Mouse (Mus musculus) stomach, embryonic 15.5 days (tissue): Measurements from ENCODE around the gene Gal. TPM values are rescaled to one million over a fixed set of nuclear protein-coding genes. Genes with fewer than 3 reads are reported as not detected.

Experiments
- ATAC-seq: fragments of 200-750 bp; cut with Nextera tagmentation; 2 replicates; pipeline ENCODE4 v1.8.0; 2017; ENCODE audit warnings: low read depth, moderate number of reproducible peaks, moderate TSS enrichment; ENCODE audit not compliant: insufficient read depth, low FRiP score
- H3K27ac ChIP-seq: fragments of 300-500 bp; sonication (generic); 2 replicates; pipeline ENCODE4 v1.5.1; 2015; ENCODE audit warnings: mild to moderate bottlenecking, inconsistent platforms
- H3K27me3 ChIP-seq: fragments of 300-500 bp; sonication (generic); replicated peaks from 2 replicates; pipeline ENCODE4 v1.6.1; 2015; ENCODE audit warnings: inconsistent platforms
- H3K36me3 ChIP-seq: fragments of 300-500 bp; sonication (generic); 2 replicates; pipeline ENCODE4 v1.6.1; 2015; ENCODE audit warnings: inconsistent platforms
- H3K4me1 ChIP-seq: fragments of 300-500 bp; sonication (generic); 2 replicates; pipeline ENCODE4 v1.6.1; 2015; ENCODE audit warnings: inconsistent platforms
- H3K4me2 ChIP-seq: fragments of 300-500 bp; sonication (generic); 2 replicates; pipeline ENCODE4 v1.6.1; 2015; ENCODE audit warnings: mild to moderate bottlenecking, inconsistent platforms
- H3K4me3 ChIP-seq: fragments of 300-500 bp; sonication (generic); replicated peaks from 2 replicates; pipeline ENCODE4 v1.5.1; 2015; ENCODE audit warnings: inconsistent platforms
- H3K9ac ChIP-seq: fragments of 300-500 bp; sonication (generic); 2 replicates; pipeline ENCODE4 v1.6.1; 2015; ENCODE audit warnings: inconsistent platforms
- H3K9me3 ChIP-seq: fragments of 300-500 bp; sonication (generic); 2 replicates; pipeline ENCODE4 v1.6.1; 2016; ENCODE audit warnings: inconsistent platforms
- WGBS: fragments of 180-500 bp; shearing (Covaris S2); methylation state at CpG from one replicate; pipeline ENCODE4 v1.1.7; 2015; 5-methylcytosine and 5-hydroxymethylcytosine counted together
- polyA plus RNA-seq: library from polyadenylated mRNA; unstranded; fragments of >200 nt; fragmentation: Nextera tagmentation; extraction: Ambion mirVana; gene quantifications from 2 replicates; pipeline ENCODE4 v1.2.1, GENCODE M21; 2015

Gene Gal
- polyA plus RNA-seq, 1 experiment from 2014 or later, result 13.2 TPM

GRCm38 (mm10) chr19:3405531-3406281 is 8.6 kb downstream of the Gal start:
- Histone ChIP-seq H3K4me1 (no peaks in the 10 kb centered on the region), H3K27me3 (no peaks in the 10 kb centered on the region), H3K4me2 (no peak overlapping the region), H3K4me3 (no peak overlapping the region), H3K27ac (no peak overlapping the region), H3K9ac (no peak overlapping the region), H3K9me3 (no peaks in the 10 kb centered on the region), H3K36me3 (no peaks in the 10 kb centered on the region)
- WGBS, result 59% methylated on average over 1 of the region's 1 CpGs
- no peak for ATAC-seq

DNA sequence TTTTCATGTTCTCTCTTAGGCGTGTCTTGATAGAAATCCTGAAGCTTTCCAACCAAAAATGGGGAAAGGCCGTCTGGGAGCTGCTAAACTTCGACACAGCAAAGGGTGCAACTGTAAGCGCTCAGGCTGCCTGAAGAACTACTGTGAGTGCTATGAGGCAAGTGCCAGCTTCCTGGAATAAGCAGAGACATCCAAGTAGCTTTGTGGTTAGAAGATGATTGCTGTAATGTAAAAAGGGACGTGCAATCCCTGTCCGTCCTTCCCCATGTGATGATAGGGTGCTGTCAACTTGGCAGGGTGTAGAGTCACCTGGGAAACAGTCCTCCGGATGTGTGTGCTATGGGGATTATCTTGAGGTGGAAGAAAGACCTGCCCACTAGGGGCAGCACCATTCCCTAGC is 10.3 kb downstream of the Gal start:
- H3K27ac ChIP-seq, result no peak overlapping the region
- no peaks in the 10 kb centered on the region for H3K27me3 ChIP-seq
- ATAC-seq, result no peak
- H3K4me3 ChIP-seq, result no peak overlapping the region
- no peak overlapping the region for H3K4me2 ChIP-seq
- H3K9me3 ChIP-seq, result no peaks in the 10 kb centered on the region
- H3K4me1 ChIP-seq, result no peaks in the 10 kb centered on the region
- H3K9ac ChIP-seq, result no peak overlapping the region
- H3K36me3 ChIP-seq, result no peaks in the 10 kb centered on the region
- WGBS, result 82% methylated on average over 7 of the region's 7 CpGs

DNA sequence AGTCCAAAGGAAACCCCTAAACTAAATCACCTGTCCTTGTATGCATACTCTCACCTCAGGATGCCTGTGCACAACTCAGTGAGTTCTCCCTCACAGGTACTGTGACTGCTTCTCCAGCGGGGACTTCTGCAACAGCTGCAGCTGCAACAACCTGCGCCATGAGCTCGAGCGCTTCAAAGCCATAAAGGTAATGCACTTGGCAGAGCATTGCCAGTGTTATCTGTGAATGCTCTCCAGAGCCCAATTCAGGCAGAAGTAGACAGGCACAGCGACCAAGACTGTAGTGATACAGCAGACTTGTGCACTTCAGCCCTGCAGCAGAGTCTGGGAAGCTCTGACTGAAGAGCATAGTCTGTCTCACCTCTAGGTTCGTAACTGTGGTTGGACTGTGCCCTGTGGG is 12.0 kb downstream of the Gal start:
- Histone ChIP-seq H3K9ac (no peak overlapping the region), H3K4me3 (no peak overlapping the region), H3K27me3 (no peaks in the 10 kb centered on the region), H3K4me1 (no peaks in the 10 kb centered on the region), H3K4me2 (no peak overlapping the region), H3K27ac (no peak overlapping the region), H3K36me3 (no peaks in the 10 kb centered on the region), H3K9me3 (no peaks in the 10 kb centered on the region)
- 78% methylated on average over 6 of the region's 6 CpGs for WGBS
- ATAC-seq, result no peak

- no peaks in the 10 kb centered on the region for H3K4me1 ChIP-seq
- 53% methylated on average over 7 of the region's 7 CpGs for WGBS
- no peaks in the 10 kb centered on the region for H3K27me3 ChIP-seq
- H3K36me3 ChIP-seq, result no peaks in the 10 kb centered on the region
- no peak overlapping the region for H3K27ac ChIP-seq
- H3K4me3 ChIP-seq, result no peak overlapping the region
- H3K9ac ChIP-seq, result no peak overlapping the region
- no peak for ATAC-seq
- H3K9me3 ChIP-seq, result no peaks in the 10 kb centered on the region
- H3K4me2 ChIP-seq, result no peak overlapping the region
These were observed 12.4 kb downstream of the Gal start for GRCm38 (mm10) chr19:3401943-3402342.

DNA sequence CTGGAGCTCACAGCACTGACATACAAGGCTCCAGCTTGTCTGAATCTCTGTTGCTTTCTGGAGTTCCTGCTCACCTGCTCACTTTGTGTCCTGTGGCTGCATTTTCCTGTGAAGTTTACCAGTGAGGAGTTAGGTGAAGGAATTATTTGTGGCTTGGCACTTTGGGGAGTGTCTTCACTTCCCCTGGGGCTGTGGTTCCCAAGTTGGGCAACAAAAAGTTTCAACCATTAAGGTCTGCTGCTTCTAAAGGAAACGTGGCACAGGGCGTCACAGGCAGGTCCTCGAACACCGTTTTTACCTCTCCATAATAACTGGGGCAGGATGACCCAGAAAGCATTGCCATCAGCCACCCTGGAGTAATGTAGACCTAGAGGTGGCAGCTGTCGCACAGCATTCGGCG is 12.8 kb downstream of the Gal start:
- H3K4me1 ChIP-seq, result no peaks in the 10 kb centered on the region
- no peak overlapping the region for H3K4me2 ChIP-seq
- WGBS, result 87% methylated on average over 7 of the region's 7 CpGs
- H3K27me3 ChIP-seq, result no peaks in the 10 kb centered on the region
- ATAC-seq, result no peak
- H3K9ac ChIP-seq, result no peak overlapping the region
- no peaks in the 10 kb centered on the region for H3K36me3 ChIP-seq
- H3K9me3 ChIP-seq, result no peaks in the 10 kb centered on the region
- no peak overlapping the region for H3K27ac ChIP-seq
- no peak overlapping the region for H3K4me3 ChIP-seq

GRCm38 (mm10) chr19:3400057-3400456 is 14.3 kb downstream of the Gal start:
- H3K4me1 ChIP-seq, result no peaks in the 10 kb centered on the region
- H3K4me3 ChIP-seq, result no peak overlapping the region
- H3K27me3 ChIP-seq, result no peaks in the 10 kb centered on the region
- H3K9ac ChIP-seq, result no peak overlapping the region
- H3K27ac ChIP-seq, result no peak overlapping the region
- H3K4me2 ChIP-seq, result no peak overlapping the region
- H3K9me3 ChIP-seq, result no peaks in the 10 kb centered on the region
- no peaks in the 10 kb centered on the region for H3K36me3 ChIP-seq
- ATAC-seq, result no peak
- WGBS, result 90% methylated on average over 4 of the region's 4 CpGs

DNA sequence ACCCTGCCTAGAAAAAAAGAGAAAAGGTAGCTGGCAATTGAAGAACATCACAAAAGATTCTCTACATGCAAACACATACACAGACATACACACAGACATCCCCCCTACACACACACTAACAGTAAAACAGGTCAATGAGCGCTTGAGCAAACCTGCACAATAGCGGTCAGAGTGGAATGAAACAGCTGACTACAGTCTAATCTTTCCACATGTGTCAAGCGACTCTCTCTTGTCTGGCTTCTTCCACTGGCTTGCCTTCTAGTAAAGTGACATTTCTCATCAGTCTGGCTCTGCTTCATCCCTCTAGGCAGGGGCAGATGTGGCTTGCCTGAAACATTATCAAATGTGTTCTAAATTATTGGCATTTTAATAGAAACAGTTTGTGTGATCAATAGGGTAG is 20.1 kb downstream of the Gal start:
- Histone ChIP-seq H3K4me1 (no peaks in the 10 kb centered on the region), H3K27ac (no peak overlapping the region), H3K4me3 (no peak overlapping the region), H3K9ac (no peak overlapping the region), H3K4me2 (no peak overlapping the region), H3K9me3 (no peaks in the 10 kb centered on the region), H3K36me3 (no peaks in the 10 kb centered on the region), H3K27me3 (no peaks in the 10 kb centered on the region)
- WGBS, result 79% methylated on average over 3 of the region's 3 CpGs
- no peak for ATAC-seq

GRCm38 (mm10) chr19:3392384-3392783 is 22.0 kb downstream of the Gal start:
- 45% methylated on average over 1 of the region's 1 CpGs for WGBS
- H3K4me1 ChIP-seq, result peaks cover 5% of the 10 kb centered on the region; the same call in 1 of the 2 replicates
- ATAC-seq, result no peak

GRCm38 (mm10) chr19:3389089-3389488 is 25.3 kb downstream of the Gal start:
- Histone ChIP-seq H3K4me2 (peak overlapping the region; percentile 89), H3K4me1 (peaks cover 5% of the 10 kb centered on the region; the same call in 1 of the 2 replicates), H3K9ac (peak overlapping the region; percentile 4; the same call in 1 of the 2 replicates), H3K36me3 (peaks cover 7% of the 10 kb centered on the region; the same call in 1 of the 2 replicates), H3K9me3 (no peaks in the 10 kb centered on the region), H3K4me3 (peak overlapping the region; percentile 46), H3K27ac (0 out of 2 replicates have a peak overlapping the region, but pooled peaks have one; percentile 9), H3K27me3 (no peaks in the 10 kb centered on the region)
- peak; percentile 95 for ATAC-seq
- WGBS, result under 1% methylated on average over 42 of the region's 43 CpGs

More at GRCm38 (mm10) chr19:3392384-3392783, 22.0 kb downstream of the Gal start:
- H3K4me2 ChIP-seq, result no peak overlapping the region
- H3K36me3 ChIP-seq, result no peaks in the 10 kb centered on the region
- no peak overlapping the region for H3K27ac ChIP-seq
- H3K27me3 ChIP-seq, result no peaks in the 10 kb centered on the region
- H3K9me3 ChIP-seq, result no peaks in the 10 kb centered on the region
- H3K4me3 ChIP-seq, result no peak overlapping the region
- H3K9ac ChIP-seq, result no peak overlapping the region

DNA sequence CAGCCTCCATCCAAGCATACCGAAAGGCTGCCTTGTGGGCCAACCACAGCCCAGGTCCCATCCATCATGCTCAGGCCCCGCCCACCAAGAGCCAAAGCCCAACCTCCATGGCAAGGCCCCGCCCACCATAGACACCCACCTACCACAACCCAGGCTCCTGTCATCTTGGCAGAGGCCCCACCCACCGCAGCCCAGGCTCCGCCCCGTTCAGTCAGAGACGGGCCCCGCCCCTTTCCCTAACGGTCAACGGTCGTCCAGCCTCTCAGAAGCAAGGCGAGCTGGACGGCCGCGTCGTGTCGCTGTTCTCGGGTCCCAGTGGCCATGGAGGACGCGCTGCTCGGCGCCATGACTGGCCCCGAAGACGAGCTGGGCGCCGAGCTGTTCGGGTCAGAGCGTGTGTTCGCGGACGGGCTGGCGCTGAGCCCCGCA is 25.7 kb downstream of the Gal start, which contains the start of gene Tesmin:
Tesmin (plus strand) TSS at position 229 of the 429 bp plus-strand sequence.
- WGBS, result 2% methylated on average over 33 of the region's 33 CpGs
- H3K4me1 ChIP-seq, result peaks cover 5% of the 10 kb centered on the region; the same call in 1 of the 2 replicates
- ATAC-seq, result peak; percentile 73
- peaks cover 8% of the 10 kb centered on the region; the same call in 1 of the 2 replicates for H3K36me3 ChIP-seq
- H3K27ac ChIP-seq, result 0 out of 2 replicates have a peak within 1 kb of the TSS, but pooled peaks have one; percentile 9
- no peaks in the 10 kb centered on the region for H3K27me3 ChIP-seq
- peak within 1 kb of the TSS; percentile 89 for H3K4me2 ChIP-seq
- no peaks in the 10 kb centered on the region for H3K9me3 ChIP-seq
- peak within 1 kb of the TSS; percentile 46 for H3K4me3 ChIP-seq
- H3K9ac ChIP-seq, result peak within 1 kb of the TSS; percentile 4; the same call in 1 of the 2 replicates

DNA sequence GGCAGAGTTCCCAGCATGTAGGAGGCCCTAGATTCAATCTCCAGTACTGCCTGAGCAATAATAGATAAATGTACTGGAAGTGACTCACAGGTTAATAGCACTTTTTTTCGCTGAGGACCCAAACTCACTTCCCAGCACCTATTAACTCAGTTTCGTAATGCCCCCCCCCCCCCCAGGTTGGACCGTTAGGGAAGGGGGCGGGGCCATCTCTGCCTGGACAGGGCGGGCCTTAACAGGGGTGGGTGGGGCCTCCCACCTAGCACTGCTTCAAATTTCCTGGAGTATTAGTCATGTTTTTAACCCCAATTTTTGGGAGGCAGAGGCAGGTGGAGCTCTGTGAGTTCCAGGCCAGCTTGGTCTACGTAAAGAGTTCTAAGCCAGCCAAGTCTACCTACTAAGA is 26.3 kb downstream of the Gal start:
- Histone ChIP-seq H3K4me3 (no peak overlapping the region), H3K4me2 (no peak overlapping the region), H3K27ac (no peak overlapping the region), H3K36me3 (peaks cover 8% of the 10 kb centered on the region; the same call in 1 of the 2 replicates), H3K4me1 (peaks cover 5% of the 10 kb centered on the region; the same call in 1 of the 2 replicates), H3K27me3 (no peaks in the 10 kb centered on the region), H3K9me3 (no peaks in the 10 kb centered on the region), H3K9ac (no peak overlapping the region)
- WGBS, result 68% methylated on average over 6 of the region's 6 CpGs
- ATAC-seq, result no peak

DNA sequence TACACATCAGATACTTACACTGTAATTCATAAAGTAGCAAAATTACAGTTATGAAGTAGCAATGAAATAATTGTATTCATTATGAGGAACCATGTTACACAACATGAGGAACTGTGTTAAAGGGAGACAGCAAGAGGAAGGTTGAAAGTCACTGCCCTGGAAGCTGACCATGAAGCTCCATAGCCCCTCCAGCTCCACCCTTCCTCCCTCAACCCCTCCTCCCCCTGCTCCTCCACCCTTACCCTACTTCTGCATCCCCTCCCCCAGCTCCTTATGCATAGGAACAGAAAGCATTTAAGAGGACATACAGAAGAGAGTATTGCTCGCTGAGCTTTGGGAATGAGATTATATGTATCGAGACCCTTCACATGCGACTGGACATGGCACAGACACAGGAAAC is 35.7 kb downstream of the Gal start:
- H3K4me1 ChIP-seq, result 0 out of 2 replicates have a peak, but pooled peaks cover 3% of the 10 kb centered on the region
- no peak overlapping the region for H3K4me2 ChIP-seq
- no peak overlapping the region for H3K4me3 ChIP-seq
- no peak for ATAC-seq
- no peak overlapping the region for H3K9ac ChIP-seq
- no peaks in the 10 kb centered on the region for H3K9me3 ChIP-seq
- WGBS, result 88% methylated on average over 3 of the region's 3 CpGs
- no peak overlapping the region for H3K27ac ChIP-seq
- H3K27me3 ChIP-seq, result no peaks in the 10 kb centered on the region
- 0 out of 2 replicates have a peak, but pooled peaks cover 9% of the 10 kb centered on the region for H3K36me3 ChIP-seq
